Mouse (Mus musculus): Measurements from ENCODE around the gene Glrx5.
A peak's percentile ranks its signal among the peaks of the same experiment; 100 is the strongest.

- TF ChIP-seq ZNF384 (IDR thresholded peaks at IDR 0.05; ENCODE audit: low read depth, low read length), result no peak
- no peak; the same call in 1 of the 2 replicates for TF ChIP-seq RAD21 (IDR thresholded peaks at IDR 0.05; ENCODE audit: low read depth, low read length)
- TF ChIP-seq HCFC1 (IDR thresholded peaks at IDR 0.05; ENCODE audit: low read depth, low read length), result peak; percentile 62
- TF ChIP-seq POLR2A (IDR thresholded peaks at IDR 0.05; ENCODE audit: low read depth, low read length), result peak; percentile 21; the same call in 1 of the 2 replicates
- peak; percentile 37 for TF ChIP-seq MAX (IDR thresholded peaks at IDR 0.05; ENCODE audit: low read length)
- no peak for TF ChIP-seq CTCF (conservative IDR thresholded peaks at IDR 0.05 in 1 of 2, IDR thresholded peaks at IDR 0.05 in 1 of 2; ENCODE audit: low read depth in 2 of 2, low read length in 2 of 2)
These were observed 19.4 kb upstream of the Glrx5 start for GRCm38 (mm10) chr12:105013065-105013464.

Measured in CH12.LX (cell line).